Mouse (Mus musculus): ENCODE data around the gene Map10.

- TF ChIP-seq POLR2A (IDR thresholded peaks at IDR 0.05; ENCODE audit: low read depth, low read length) (no peak), CTCF (IDR thresholded peaks at IDR 0.05; ENCODE audit: borderline replicate concordance, insufficient read depth, low read length) (no peak)
These were observed 41.9 kb downstream of the Map10 start for GRCm38 (mm10) chr8:125711514-125711913.

All from embryonic fibroblast, embryonic 13.5 days (primary cell).